Mouse (Mus musculus) limb, embryonic 12.5 days (tissue): Measurements from ENCODE around the gene Tjp1. TPM values are rescaled to one million over a fixed set of nuclear protein-coding genes. Genes with fewer than 3 reads are reported as not detected.

Experiments used
- ATAC-seq: fragments of 200-750 bp; cut with Nextera tagmentation; 2 replicates; pipeline ENCODE4 v1.8.0; 2017; ENCODE audit warnings: low read depth, moderate TSS enrichment; ENCODE audit not compliant: insufficient number of reproducible peaks, insufficient read depth, low FRiP score, low TSS enrichment
- H3K27ac ChIP-seq: fragments of 300-500 bp; sonication (generic); 2 replicates; pipeline ENCODE4 v1.5.1; 2016; ENCODE audit warnings: mild to moderate bottlenecking, moderate library complexity
- H3K27me3 ChIP-seq: fragments of 300-500 bp; sonication (generic); 2 replicates; pipeline ENCODE4 v1.6.1; 2016; ENCODE audit warnings: mild to moderate bottlenecking, moderate library complexity
- H3K36me3 ChIP-seq: fragments of 300-500 bp; sonication (generic); 2 replicates; pipeline ENCODE4 v1.6.1; 2016; ENCODE audit warnings: mild to moderate bottlenecking, moderate library complexity
- H3K4me1 ChIP-seq: fragments of 300-500 bp; sonication (generic); replicated peaks from 2 replicates; pipeline ENCODE4 v1.6.1; 2016
- H3K4me2 ChIP-seq: fragments of 300-500 bp; sonication (generic); 2 replicates; pipeline ENCODE4 v1.6.1; 2016; ENCODE audit warnings: mild to moderate bottlenecking, moderate library complexity
- H3K4me3 ChIP-seq: fragments of 300-500 bp; sonication (generic); replicated peaks from 2 replicates; pipeline ENCODE4 v1.5.1; 2016; ENCODE audit warnings: mild to moderate bottlenecking
- H3K9ac ChIP-seq: fragments of 300-500 bp; sonication (generic); replicated peaks from 2 replicates; pipeline ENCODE4 v1.6.1; 2016; ENCODE audit warnings: mild to moderate bottlenecking, moderate library complexity
- H3K9me3 ChIP-seq: fragments of 300-500 bp; sonication (generic); 2 replicates; pipeline ENCODE4 v1.6.1; 2016; ENCODE audit warnings: mild to moderate bottlenecking, moderate library complexity
- WGBS: fragments of 180-500 bp; shearing (Covaris S2); methylation state at CpG from one replicate; pipeline ENCODE4 v1.1.7; 2016; 5-methylcytosine and 5-hydroxymethylcytosine counted together
- polyA plus RNA-seq: library from polyadenylated mRNA; unstranded; fragments of >200 nt; fragmentation: Nextera tagmentation; extraction: Ambion mirVana; gene quantifications from 2 replicates; pipeline ENCODE4 v1.2.1, GENCODE M21; 2016

Tjp1 gene
- polyA plus RNA-seq, 1 experiment from 2014 or later = 25.6 TPM

DNA sequence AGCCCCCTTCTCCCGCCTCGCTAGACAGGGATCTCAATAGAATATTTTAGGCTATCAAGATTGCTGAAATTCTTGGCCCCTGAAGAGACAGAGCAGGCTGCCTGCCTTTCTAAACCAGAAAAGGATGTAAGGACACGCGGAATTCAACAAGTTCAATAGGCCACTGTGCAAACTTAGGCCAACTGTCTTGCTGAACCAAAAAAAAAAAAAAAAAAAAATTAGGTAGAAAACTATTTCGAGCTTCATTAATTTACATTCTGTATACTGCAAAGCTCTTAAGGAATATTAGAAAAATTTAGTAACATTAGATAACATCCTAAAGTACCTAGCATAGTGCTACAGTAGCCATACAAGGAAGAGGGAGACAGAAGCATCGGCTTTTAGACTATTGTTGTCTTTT is 155.8 kb downstream of the Tjp1 start:
- Histone ChIP-seq H3K27ac (peak overlapping the region; percentile 94; the same call in 1 of the 2 replicates), H3K4me2 (peak overlapping the region; percentile 74), H3K9ac (peak overlapping the region; percentile 87; the same call in 1 of the 2 replicates), H3K27me3 (no peaks in the 10 kb centered on the region), H3K9me3 (no peaks in the 10 kb centered on the region), H3K36me3 (no peaks in the 10 kb centered on the region), H3K4me1 (peaks cover 24% of the 10 kb centered on the region), H3K4me3 (peak overlapping the region; percentile 88)
- ATAC-seq = no peak
- WGBS = 68% methylated on average over 6 of the region's 6 CpGs

DNA sequence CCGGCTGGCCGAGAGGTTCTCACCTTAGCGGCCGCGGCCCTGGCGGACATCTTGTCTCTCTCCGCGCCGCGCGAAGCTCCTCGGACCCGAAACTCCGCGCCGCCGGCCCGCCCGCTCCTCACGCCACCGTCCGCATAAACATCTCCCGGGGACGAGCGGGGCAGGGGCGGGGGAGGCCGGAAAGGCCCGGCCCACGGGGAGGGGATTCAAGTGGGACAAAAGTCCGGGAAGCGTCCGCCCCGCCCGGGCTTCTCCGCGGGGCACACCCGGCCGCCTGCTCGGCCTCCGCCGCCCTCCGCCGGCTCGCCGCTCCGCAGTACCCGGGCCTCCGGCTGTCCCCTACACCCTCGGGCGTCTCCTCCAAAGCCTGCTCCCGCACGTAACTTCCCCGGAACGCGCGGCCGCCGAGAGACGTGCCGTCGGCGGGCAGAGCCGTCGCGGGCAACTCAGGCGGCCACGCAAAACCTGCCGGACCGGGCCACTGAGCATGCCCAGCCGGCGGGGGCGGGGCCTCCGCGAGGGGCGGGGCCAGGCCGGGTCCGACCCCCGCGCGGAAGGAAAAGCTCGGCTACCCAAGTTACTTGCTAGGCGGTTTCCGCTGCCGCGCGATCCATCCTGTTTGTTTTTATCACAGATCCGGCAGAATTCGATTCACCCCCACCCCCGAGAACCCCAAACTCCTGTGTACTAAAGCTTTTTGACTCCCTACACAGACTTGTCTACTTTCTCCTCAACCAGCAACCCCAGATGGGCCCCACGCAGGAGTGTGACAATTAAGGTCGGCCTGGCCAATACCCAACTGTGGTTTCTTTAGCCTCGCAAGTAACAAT is 156.6 kb downstream of the Tjp1 start:
- Histone ChIP-seq H3K4me1 (peaks cover 29% of the 10 kb centered on the region), H3K4me3 (peak overlapping the region; percentile 88), H3K9me3 (no peaks in the 10 kb centered on the region), H3K27me3 (no peaks in the 10 kb centered on the region), H3K9ac (peak overlapping the region; percentile 87), H3K36me3 (no peaks in the 10 kb centered on the region), H3K4me2 (peak overlapping the region; percentile 74), H3K27ac (peak overlapping the region; percentile 94)
- peak; percentile 92 for ATAC-seq
- under 1% methylated on average over 80 of the region's 92 CpGs for WGBS

- Histone ChIP-seq H3K9me3 (no peaks in the 10 kb centered on the region), H3K36me3 (no peaks in the 10 kb centered on the region), H3K27ac (peak overlapping the region; percentile 94), H3K4me1 (peaks cover 29% of the 10 kb centered on the region), H3K9ac (peak overlapping the region; percentile 87), H3K4me3 (peak overlapping the region; percentile 88), H3K27me3 (no peaks in the 10 kb centered on the region), H3K4me2 (peak overlapping the region; percentile 74)
- WGBS = under 1% methylated on average over 24 of the region's 46 CpGs
- ATAC-seq = 0 out of 2 replicates have a peak, but pooled peaks have one; percentile 24
Observed at GRCm38 (mm10) chr7:65370381-65370786, 157.2 kb downstream of the Tjp1 start.

- ATAC-seq = no peak
- Histone ChIP-seq H3K9ac (no peak overlapping the region), H3K4me3 (peak overlapping the region; percentile 23), H3K27me3 (no peaks in the 10 kb centered on the region), H3K9me3 (no peaks in the 10 kb centered on the region), H3K4me2 (peak overlapping the region; percentile 74), H3K4me1 (peaks cover 29% of the 10 kb centered on the region), H3K36me3 (no peaks in the 10 kb centered on the region), H3K27ac (no peak overlapping the region)
- 45% methylated on average over 5 of the region's 5 CpGs for WGBS
Observed at GRCm38 (mm10) chr7:65369101-65369500, 158.5 kb downstream of the Tjp1 start.

DNA sequence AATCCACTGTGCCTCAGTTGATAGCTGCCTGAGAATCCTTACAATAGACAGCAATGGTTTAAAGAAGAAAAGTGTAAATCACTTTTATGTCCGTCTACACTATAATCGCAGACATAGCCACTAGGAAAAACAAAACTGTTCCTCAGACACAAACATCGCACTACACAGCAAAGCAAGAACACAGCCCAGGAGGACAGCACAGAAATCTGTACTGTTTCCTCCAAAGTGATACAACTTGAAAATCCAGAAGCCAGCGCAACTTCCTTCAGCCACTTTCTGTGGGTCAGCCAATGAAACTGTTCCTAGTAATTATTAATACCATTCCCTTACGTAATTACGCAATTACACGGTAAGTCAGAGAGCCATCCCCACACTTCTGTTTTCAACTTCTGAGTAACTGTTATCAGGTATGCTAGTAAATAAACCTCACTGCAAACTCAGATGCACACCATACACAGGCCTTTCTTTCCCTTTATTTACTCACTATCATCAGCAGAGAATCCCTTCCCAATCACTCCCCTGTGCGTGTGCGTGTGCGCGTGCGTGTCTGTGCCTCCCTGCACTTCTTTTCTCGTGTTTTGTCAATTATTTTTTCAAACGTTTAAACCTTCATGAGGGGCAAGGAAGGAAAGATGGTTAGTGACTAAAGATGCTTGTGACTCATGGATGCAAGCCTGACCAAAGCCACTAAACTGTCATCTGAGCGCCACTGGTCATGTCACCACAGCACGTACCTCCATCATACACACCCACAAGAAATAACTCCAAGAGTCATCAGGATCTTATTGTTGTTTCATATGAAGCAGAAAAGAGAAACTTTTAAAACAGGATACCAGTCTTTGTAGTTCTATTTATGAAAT is 160.0 kb downstream of the Tjp1 start:
- Histone ChIP-seq H3K27me3 (no peaks in the 10 kb centered on the region), H3K4me3 (no peak overlapping the region), H3K4me1 (peaks cover 29% of the 10 kb centered on the region), H3K9me3 (no peaks in the 10 kb centered on the region), H3K36me3 (no peaks in the 10 kb centered on the region), H3K4me2 (no peak overlapping the region), H3K27ac (no peak overlapping the region), H3K9ac (no peak overlapping the region)
- no peak for ATAC-seq
- 78% methylated on average over 16 of the region's 16 CpGs for WGBS

GRCm38 (mm10) chr7:65366153-65366552 is 161.4 kb downstream of the Tjp1 start:
- no peaks in the 10 kb centered on the region for H3K36me3 ChIP-seq
- no peak overlapping the region for H3K4me2 ChIP-seq
- H3K4me3 ChIP-seq = no peak overlapping the region
- 13% methylated on average over 1 of the region's 1 CpGs for WGBS
- H3K27me3 ChIP-seq = no peaks in the 10 kb centered on the region
- no peak for ATAC-seq
- H3K4me1 ChIP-seq = peaks cover 27% of the 10 kb centered on the region
- H3K9ac ChIP-seq = no peak overlapping the region
- H3K9me3 ChIP-seq = no peaks in the 10 kb centered on the region
- no peak overlapping the region for H3K27ac ChIP-seq

DNA sequence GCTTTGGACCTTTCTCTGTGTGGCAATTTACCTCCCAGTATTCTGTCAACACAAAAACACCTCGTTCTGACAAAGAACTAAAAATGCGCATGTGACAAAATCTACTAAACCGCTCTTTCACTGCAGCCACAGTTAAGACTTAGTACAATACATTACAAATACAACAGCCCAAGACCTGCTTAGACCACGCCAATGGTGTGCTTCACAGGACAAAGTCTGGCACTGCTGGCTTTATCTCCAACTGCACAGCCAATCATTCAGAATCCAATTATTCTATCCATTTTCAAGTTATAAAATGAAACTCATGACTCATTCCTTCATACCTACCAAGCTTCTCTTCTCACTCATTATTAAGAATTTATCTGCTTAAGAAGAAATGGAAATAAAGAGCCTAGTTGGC is 162.0 kb downstream of the Tjp1 start:
- H3K36me3 ChIP-seq = no peaks in the 10 kb centered on the region
- ATAC-seq = no peak
- no peak overlapping the region for H3K9ac ChIP-seq
- peaks cover 31% of the 10 kb centered on the region for H3K4me1 ChIP-seq
- H3K4me3 ChIP-seq = no peak overlapping the region
- no peak overlapping the region for H3K4me2 ChIP-seq
- WGBS = 85% methylated on average over 4 of the region's 4 CpGs
- H3K27me3 ChIP-seq = no peaks in the 10 kb centered on the region
- no peak overlapping the region for H3K27ac ChIP-seq
- H3K9me3 ChIP-seq = no peaks in the 10 kb centered on the region

- H3K4me2 ChIP-seq = no peak overlapping the region
- H3K27ac ChIP-seq = 0 out of 2 replicates have a peak overlapping the region, but pooled peaks have one; percentile 41
- no peak overlapping the region for H3K9ac ChIP-seq
- peaks cover 23% of the 10 kb centered on the region for H3K4me1 ChIP-seq
- no peaks in the 10 kb centered on the region for H3K9me3 ChIP-seq
- H3K36me3 ChIP-seq = no peaks in the 10 kb centered on the region
- WGBS = 34% methylated on average over 3 of the region's 3 CpGs
- ATAC-seq = no peak
- H3K4me3 ChIP-seq = no peak overlapping the region
- H3K27me3 ChIP-seq = no peaks in the 10 kb centered on the region
Observed at GRCm38 (mm10) chr7:65360278-65360677, 167.3 kb downstream of the Tjp1 start.

GRCm38 (mm10) chr7:65359774-65360173 is 167.8 kb downstream of the Tjp1 start:
- no peaks in the 10 kb centered on the region for H3K9me3 ChIP-seq
- ATAC-seq = no peak
- H3K4me3 ChIP-seq = no peak overlapping the region
- H3K4me1 ChIP-seq = peaks cover 26% of the 10 kb centered on the region
- H3K27ac ChIP-seq = no peak overlapping the region
- H3K27me3 ChIP-seq = no peaks in the 10 kb centered on the region
- no peak overlapping the region for H3K9ac ChIP-seq
- no peak overlapping the region for H3K4me2 ChIP-seq
- 78% methylated on average over 8 of the region's 8 CpGs for WGBS
- no peaks in the 10 kb centered on the region for H3K36me3 ChIP-seq

GRCm38 (mm10) chr7:65357538-65357937 is 170.0 kb downstream of the Tjp1 start:
- Histone ChIP-seq H3K27me3 (no peaks in the 10 kb centered on the region), H3K4me2 (no peak overlapping the region), H3K36me3 (no peaks in the 10 kb centered on the region), H3K4me1 (peaks cover 31% of the 10 kb centered on the region), H3K9me3 (no peaks in the 10 kb centered on the region), H3K4me3 (no peak overlapping the region), H3K9ac (no peak overlapping the region), H3K27ac (peak overlapping the region; percentile 60; the same call in 1 of the 2 replicates)
- WGBS = 15% methylated on average over 1 of the region's 1 CpGs
- ATAC-seq = no peak

GRCm38 (mm10) chr7:65356204-65356603 is 171.4 kb downstream of the Tjp1 start:
- Histone ChIP-seq H3K36me3 (no peaks in the 10 kb centered on the region), H3K4me1 (peaks cover 31% of the 10 kb centered on the region), H3K27me3 (no peaks in the 10 kb centered on the region), H3K9ac (no peak overlapping the region), H3K27ac (no peak overlapping the region), H3K4me3 (no peak overlapping the region), H3K9me3 (no peaks in the 10 kb centered on the region), H3K4me2 (no peak overlapping the region)
- ATAC-seq = no peak
- 84% methylated on average over 1 of the region's 1 CpGs for WGBS
